In genomic region chr2:25180973-25181890, GRCm38 (mm10) we compare ENCODE assay signal across 8 mouse cellular contexts. TPM values are rescaled to one million over a fixed set of nuclear protein-coding genes. Genes with fewer than 3 reads are reported as not detected.
A peak's percentile ranks its signal among the peaks of the same experiment; 100 is the strongest.
DNase-seq lines count a peak whose midpoint lies in the region; ATAC-seq and TF ChIP-seq lines count a peak whose summit lies in the region.

No protein-coding gene starts in this region.

- H3K27me3 ChIP-seq in forebrain, embryonic 15.5 days = no peaks in the 10 kb centered on the region
- peaks cover 38% of the 10 kb centered on the region for H3K27me3 ChIP-seq in kidney, embryonic 16.5 days (ENCODE audit: insufficient read depth, low read length)

- no peak for TF ChIP-seq CTCF in brain, embryonic 14.5 days (IDR thresholded peaks at IDR 0.05; ENCODE audit: borderline replicate concordance, extremely low read depth, insufficient read depth, insufficient read length)

- H3K9ac ChIP-seq in forebrain, embryonic 15.5 days (replicated peaks) = peak overlapping the region; percentile 68
- peak overlapping the region; percentile 76 for H3K9ac ChIP-seq in kidney, embryonic 16.5 days (replicated peaks; ENCODE audit: low read length)

- WGBS in forebrain, embryonic 15.5 days = under 1% methylated on average over 100 of the region's 100 CpGs
- under 1% methylated on average over 94 of the region's 100 CpGs for WGBS in kidney, embryonic 16.5 days

- H3K9me3 ChIP-seq in forebrain, embryonic 15.5 days = no peaks in the 10 kb centered on the region
- H3K9me3 ChIP-seq in kidney, embryonic 16.5 days (ENCODE audit: low read length) = no peaks in the 10 kb centered on the region

- H3K4me3 ChIP-seq in forebrain, embryonic 15.5 days = peak overlapping the region; percentile 73
- peak overlapping the region; percentile 67 for H3K4me3 ChIP-seq in kidney, embryonic 16.5 days (ENCODE audit: low read length)

- intact Hi-C loops in left cerebral cortex, postnatal 10 days (cut with DNase I) = no loop called here

- peaks cover 90% of the 10 kb centered on the region for H3K4me1 ChIP-seq in forebrain, embryonic 15.5 days
- peaks cover 78% of the 10 kb centered on the region for H3K4me1 ChIP-seq in kidney, embryonic 16.5 days (ENCODE audit: insufficient read depth, low read length)

- peak overlapping the region; percentile 83 for H3K4me2 ChIP-seq in forebrain, embryonic 15.5 days (replicated peaks)
- H3K4me2 ChIP-seq in kidney, embryonic 16.5 days (replicated peaks; ENCODE audit: low read depth, low read length) = peak overlapping the region; percentile 87

- ATAC-seq in forebrain, embryonic 15.5 days (replicated peaks) = peak; percentile 38
- ATAC-seq in kidney, embryonic 16.5 days (ENCODE audit: low FRiP score, low TSS enrichment) = peak; percentile 17; the same call in 1 of the 2 replicates

- TF ChIP-seq POLR2A in brain, embryonic 14.5 days (IDR thresholded peaks at IDR 0.05; ENCODE audit: borderline replicate concordance, extremely low read depth, insufficient read depth, insufficient read length, poor library complexity, severe bottlenecking) = no peak

- no peaks in the 10 kb centered on the region for H3K36me3 ChIP-seq in forebrain, embryonic 15.5 days
- peaks cover 2% of the 10 kb centered on the region; the same call in 1 of the 2 replicates for H3K36me3 ChIP-seq in kidney, embryonic 16.5 days (ENCODE audit: insufficient read depth, low read length)

- peak; percentile 34 to 83 for DNase-seq in left cerebral cortex, postnatal 10 days (ENCODE audit: extremely low spot score in 1 of 2, low spot score in 2 of 2)
- no peak for DNase-seq in left cerebral cortex, adult 8-10 months (ENCODE audit: low spot score in 2 of 2)
- peak; percentile 80 for DNase-seq in brain, embryonic 14.5 days (ENCODE audit: low read depth)
- peak; percentile 63 to 64 for DNase-seq in lung, postnatal 4 days
- DNase-seq in spleen, adult 18-20 months = peak; percentile 43 to 59
- no peak for DNase-seq in urinary bladder, postnatal 10 days (ENCODE audit: low spot score)

- H3K27ac ChIP-seq in forebrain, embryonic 15.5 days (replicated peaks) = peak overlapping the region; percentile 88
- peak overlapping the region; percentile 91 for H3K27ac ChIP-seq in kidney, embryonic 16.5 days (ENCODE audit: low read length)

RNA-seq across cellular contexts. Expression of gene Nrarp, which starts 0.7 kb away (rescaled TPM):
- 10 to 100 TPM; 34.5 to 41.9 TPM for total RNA-seq in left cerebral cortex, postnatal 10 days (2021)
- 10 to 100 TPM; 20.5 to 27.9 (median 23.4) TPM for total RNA-seq in left cerebral cortex, adult 8-10 months (2022)
- 50.0 and 58.5 TPM in 2 replicates for polyA plus RNA-seq in brain, embryonic 14.5 days (2012; rRNA removed)
- polyA plus RNA-seq in forebrain, embryonic 15.5 days (2015; fragmentation: Nextera tagmentation; extraction: Ambion mirVana) = 25.2 and 27.5 TPM in 2 replicates
- 18.4 and 18.8 TPM in 2 replicates for polyA plus RNA-seq in kidney, embryonic 16.5 days (2015; fragmentation: Nextera tagmentation; extraction: Ambion mirVana)

RNA-seq across cellular contexts. Expression of gene Tor4a, which starts 15.5 kb away (rescaled TPM):
- 1 to 10 TPM; 1.8 to 1.9 TPM for total RNA-seq in left cerebral cortex, postnatal 10 days (2021)
- total RNA-seq in left cerebral cortex, adult 8-10 months (2022) = 1 to 10 TPM; 2.2 to 3.4 (median 2.5) TPM
- polyA plus RNA-seq in brain, embryonic 14.5 days (2012; rRNA removed) = 1.9 and 2.0 TPM in 2 replicates
- polyA plus RNA-seq in forebrain, embryonic 15.5 days (2015; fragmentation: Nextera tagmentation; extraction: Ambion mirVana) = 1.3 and 1.6 TPM in 2 replicates
- polyA plus RNA-seq in kidney, embryonic 16.5 days (2015; fragmentation: Nextera tagmentation; extraction: Ambion mirVana) = 16.0 and 16.8 TPM in 2 replicates

RNA-seq across cellular contexts. Expression of gene Nelfb, which starts 30.1 kb away (rescaled TPM):
- total RNA-seq in left cerebral cortex, postnatal 10 days (2021) = 10 to 100 TPM; 51.1 to 56.9 TPM
- 10 to 100 TPM; 58.4 to 64.2 (median 59.4) TPM for total RNA-seq in left cerebral cortex, adult 8-10 months (2022)
- polyA plus RNA-seq in brain, embryonic 14.5 days (2012; rRNA removed) = 78.9 and 91.3 TPM in 2 replicates
- 96.7 and 102 TPM in 2 replicates for polyA plus RNA-seq in forebrain, embryonic 15.5 days (2015; fragmentation: Nextera tagmentation; extraction: Ambion mirVana)
- 131 and 138 TPM in 2 replicates for polyA plus RNA-seq in kidney, embryonic 16.5 days (2015; fragmentation: Nextera tagmentation; extraction: Ambion mirVana)

RNA-seq across cellular contexts. Expression of gene Stpg3, which starts 33.2 kb away (rescaled TPM):
- total RNA-seq in left cerebral cortex, postnatal 10 days (2021) = not detected
- under 1 TPM in 3 of 4 experiments, not detected in 1; 0.23 to 0.82 (median 0.30) TPM for total RNA-seq in left cerebral cortex, adult 8-10 months (2022)
- polyA plus RNA-seq in brain, embryonic 14.5 days (2012; rRNA removed) = not detected in 2 replicates
- polyA plus RNA-seq in forebrain, embryonic 15.5 days (2015; fragmentation: Nextera tagmentation; extraction: Ambion mirVana) = not detected in 2 replicates
- polyA plus RNA-seq in kidney, embryonic 16.5 days (2015; fragmentation: Nextera tagmentation; extraction: Ambion mirVana) = 0.54 and 0.82 TPM in 2 replicates

RNA-seq across cellular contexts. Expression of gene Fam166a, which starts 37.3 kb away (rescaled TPM):
- not detected for total RNA-seq in left cerebral cortex, postnatal 10 days (2021)
- 1 to 10 TPM in 1 of 4 experiments, not detected in 3; 1.4 TPM for total RNA-seq in left cerebral cortex, adult 8-10 months (2022)
- 0.10 and 0.14 TPM in 2 replicates for polyA plus RNA-seq in brain, embryonic 14.5 days (2012; rRNA removed)
- polyA plus RNA-seq in forebrain, embryonic 15.5 days (2015; fragmentation: Nextera tagmentation; extraction: Ambion mirVana) = 1.2 TPM in 1 of 2 replicates, not detected in the other
- polyA plus RNA-seq in kidney, embryonic 16.5 days (2015; fragmentation: Nextera tagmentation; extraction: Ambion mirVana) = 0.37 TPM in 1 of 2 replicates, not detected in the other

Comparison
In these comparisons a context has a peak if more than half of its experiments do, and no peak if none do; other contexts are left out.
1. DNase-seq: peak in left cerebral cortex, postnatal 10 days (2 of 2), brain, embryonic 14.5 days (single experiment), lung, postnatal 4 days (2 of 2) and spleen, adult 18-20 months (2 of 2); none in left cerebral cortex, adult 8-10 months (0 of 2) and urinary bladder, postnatal 10 days (single experiment).